Mouse (Mus musculus) spleen, adult 18-20 months (tissue): ENCODE measurements at regions not wholly inside any gene's neighbourhood (a gene's known extent, or its start where the extent isn't known, plus 50 kb on each side); places are given as distances from the start of the nearest gene placed in this dataset.
"Not testable (repeated sequence)": the region's sequence is repeated elsewhere in the genome, so short reads cannot be mapped to it uniquely, and the experiment has no call there.

Source experiments
- DNase-seq, 2 experiments: peaks; one replicate each; pipeline ENCODE4 v3.0.0; 2022; ENCODE audit warnings: mixed read lengths in 2 of 2

DNA sequence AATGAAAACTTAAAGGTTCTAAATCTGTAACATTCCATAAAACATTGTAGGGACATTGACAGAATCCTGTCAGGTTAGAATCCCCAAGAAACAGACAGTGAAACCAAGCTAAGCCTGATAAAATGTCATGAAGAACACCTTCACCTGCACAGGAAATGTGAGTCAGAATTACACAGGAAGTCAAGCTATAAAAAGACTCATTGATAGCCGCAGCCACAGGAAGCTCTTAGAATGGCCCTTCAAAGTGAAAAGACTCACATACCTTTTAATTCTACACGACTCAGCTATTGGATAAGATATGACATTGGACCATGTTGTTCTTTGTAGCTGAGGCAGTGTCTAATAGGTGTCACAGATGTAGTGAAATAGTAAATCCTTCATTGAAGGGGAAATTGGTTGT is 55.3 kb downstream of the Spin2c start:
- no peak for DNase-seq

DNA sequence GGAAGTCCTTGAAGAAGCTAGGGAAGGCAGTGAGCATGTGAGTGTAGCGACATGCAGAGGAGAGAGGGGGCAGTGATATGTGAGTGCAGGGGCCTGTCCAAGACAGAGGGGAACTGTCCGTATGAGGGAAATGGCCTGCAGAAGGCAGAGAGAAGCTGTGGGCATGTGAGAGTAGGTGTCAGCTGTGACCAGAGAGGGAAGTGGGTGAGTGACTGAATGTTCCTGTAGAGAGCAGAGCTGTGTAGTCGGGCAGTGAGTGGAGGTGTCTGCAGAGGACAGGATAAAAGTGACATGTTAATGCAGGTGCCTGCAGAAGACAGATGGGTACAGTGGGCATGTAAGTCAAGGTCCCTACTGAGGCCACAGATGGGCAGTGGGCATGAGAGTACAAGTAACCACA is 84.4 kb downstream of the Samt1 start:
- DNase-seq, result no peak

DNA sequence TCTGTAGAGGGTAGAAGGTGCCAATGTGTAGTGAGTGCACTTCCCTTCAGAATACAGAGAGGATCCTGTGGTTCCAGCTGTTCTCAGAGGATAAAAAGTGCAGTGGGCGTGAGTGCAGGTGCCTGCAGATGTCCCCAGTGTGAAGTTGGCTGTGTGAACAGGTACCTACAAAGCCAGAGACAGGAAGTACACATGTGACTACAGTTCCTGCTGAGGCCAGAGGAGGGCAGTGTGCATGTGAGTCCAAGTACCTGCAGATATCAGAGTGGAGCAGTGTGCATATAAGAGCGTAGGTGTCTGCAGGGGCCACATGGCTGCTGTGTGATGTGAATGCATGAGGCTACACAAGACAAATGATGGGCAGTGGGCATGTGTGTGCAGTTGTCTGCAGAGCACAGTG is 79.9 kb downstream of the Samt1 start:
- peak; percentile 13 to 44 for DNase-seq

DNA sequence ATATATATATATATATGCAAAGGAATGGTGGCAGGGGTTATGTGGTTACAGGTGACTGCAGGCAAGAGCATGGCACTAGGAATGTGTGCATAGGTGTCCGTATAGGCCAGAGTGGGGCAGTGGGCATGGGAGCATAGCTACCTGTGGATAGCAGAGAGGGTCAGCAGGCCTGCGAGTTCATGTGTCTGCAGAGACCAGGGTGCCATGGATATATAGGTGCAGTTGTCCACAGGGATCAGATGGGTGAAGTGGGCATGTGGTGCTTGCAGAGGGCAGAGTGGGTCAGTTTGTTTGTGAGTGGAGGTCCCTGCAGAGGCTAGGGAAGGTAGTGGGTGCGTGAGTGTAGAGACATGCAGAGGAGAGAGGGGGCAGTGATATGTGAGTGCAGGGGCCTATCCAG is 76.3 kb downstream of the Samt1 start:
- DNase-seq, result peak in 1 of 2 experiments; percentile 2

DNA sequence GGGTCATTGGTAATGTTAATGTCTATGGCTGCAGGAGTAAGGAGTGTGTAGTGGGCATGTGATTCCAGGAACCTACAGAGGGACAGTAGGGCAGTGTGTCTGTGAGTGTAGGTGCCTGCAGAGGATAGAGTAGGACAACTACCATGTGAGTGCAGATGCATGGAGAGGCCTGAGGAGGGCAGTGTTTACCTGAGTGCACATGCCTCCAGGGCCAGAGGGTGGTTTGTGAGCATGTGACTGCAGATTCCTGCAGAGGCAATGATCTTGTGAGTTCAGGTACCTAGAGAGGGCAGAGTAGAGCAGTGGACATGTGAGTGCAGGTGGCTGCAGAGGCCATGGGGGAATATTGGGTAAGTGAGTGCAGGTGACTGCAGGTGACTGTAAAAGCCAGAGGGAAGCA is 75.1 kb downstream of the Samt1 start:
- no peak for DNase-seq

DNA sequence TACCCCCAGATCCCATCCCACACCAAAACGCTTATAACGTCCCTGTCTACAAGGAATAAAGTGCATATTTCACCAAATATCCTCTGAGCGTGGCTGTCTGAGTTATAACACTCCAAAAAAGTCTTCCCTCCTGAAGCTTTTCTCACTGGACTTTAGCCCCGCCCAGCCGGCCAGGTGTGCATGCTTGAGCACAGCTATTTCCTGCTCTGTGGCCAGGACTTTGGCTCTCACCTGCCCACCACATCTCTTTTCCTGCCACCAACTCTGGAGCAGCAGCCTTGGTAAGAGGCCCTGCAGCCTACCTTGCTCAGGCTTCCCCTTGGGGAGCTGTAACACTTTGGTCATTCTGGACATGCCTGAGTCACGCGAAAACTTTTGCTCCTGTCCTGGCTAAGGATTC is 72.4 kb downstream of the Samt1 start:
- DNase-seq, result peak in 1 of 2 experiments; percentile 1

DNA sequence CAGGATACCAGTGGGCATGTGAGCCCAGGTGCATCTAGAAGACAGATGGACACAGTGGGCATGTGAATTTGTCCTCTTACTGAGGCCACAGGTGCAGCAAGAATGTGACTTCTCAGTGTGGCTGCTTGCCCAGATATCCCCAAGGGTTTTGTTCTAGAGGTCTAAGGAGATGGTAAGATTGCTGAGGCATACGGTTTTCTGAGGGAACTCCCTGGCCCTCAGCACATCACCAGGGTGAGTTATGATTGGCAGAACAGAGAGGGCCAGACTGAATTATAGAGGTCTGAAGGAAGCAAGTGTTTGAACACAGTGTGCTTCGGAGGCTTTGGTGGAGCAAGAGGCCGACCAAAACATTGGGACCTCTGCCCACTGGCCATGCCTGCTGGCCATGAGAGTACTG is 71.3 kb downstream of the Samt1 start:
- not testable (repeated sequence) for DNase-seq
